Mouse (Mus musculus): ENCODE data around the gene Cdk19. TPM values are rescaled to one million over a fixed set of nuclear protein-coding genes. Genes with fewer than 3 reads are reported as not detected.

The Cdk19 gene
- polyA plus RNA-seq, 1 experiment from 2014 or later, result 7.2 TPM

- Histone ChIP-seq H3K36me3 (ENCODE audit: control insufficient read depth, insufficient read depth, low read length) (no peaks in the 10 kb centered on the region), H3K4me3 (ENCODE audit: low read depth, low read length) (no peak overlapping the region), H3K27ac (ENCODE audit: low read length) (no peak overlapping the region), H3K9me3 (replicated peaks; ENCODE audit: control insufficient read depth, low read length, poor library complexity, severe bottlenecking) (no peaks in the 10 kb centered on the region), H3K27me3 (ENCODE audit: control insufficient read depth, insufficient read depth, low read depth, low read length) (no peaks in the 10 kb centered on the region), H3K9ac (ENCODE audit: low read depth, low read length) (no peak overlapping the region), H3K4me2 (ENCODE audit: low read length) (no peak overlapping the region), H3K4me1 (ENCODE audit: control insufficient read depth, insufficient read depth, low read length) (no peaks in the 10 kb centered on the region)
- ATAC-seq, result no peak
- WGBS, result 85% methylated on average over 12 of the region's 12 CpGs
Observed at GRCm38 (mm10) chr10:40435402-40435801, 96.0 kb downstream of the Cdk19 start.

GRCm38 (mm10) chr10:40437117-40437516 lies 97.8 kb downstream of the Cdk19 start:
- Histone ChIP-seq H3K4me2 (ENCODE audit: low read length) (no peak overlapping the region), H3K4me1 (ENCODE audit: control insufficient read depth, insufficient read depth, low read length) (no peaks in the 10 kb centered on the region), H3K27ac (ENCODE audit: low read length) (no peak overlapping the region), H3K27me3 (ENCODE audit: control insufficient read depth, insufficient read depth, low read depth, low read length) (no peaks in the 10 kb centered on the region), H3K4me3 (ENCODE audit: low read depth, low read length) (no peak overlapping the region), H3K9ac (ENCODE audit: low read depth, low read length) (no peak overlapping the region), H3K36me3 (ENCODE audit: control insufficient read depth, insufficient read depth, low read length) (no peaks in the 10 kb centered on the region), H3K9me3 (replicated peaks; ENCODE audit: control insufficient read depth, low read length, poor library complexity, severe bottlenecking) (no peaks in the 10 kb centered on the region)
- ATAC-seq, result no peak
- 96% methylated on average over 3 of the region's 3 CpGs for WGBS

- Histone ChIP-seq H3K9ac (ENCODE audit: low read depth, low read length) (no peak overlapping the region), H3K36me3 (ENCODE audit: control insufficient read depth, insufficient read depth, low read length) (no peaks in the 10 kb centered on the region), H3K4me2 (ENCODE audit: low read length) (no peak overlapping the region), H3K4me3 (ENCODE audit: low read depth, low read length) (no peak overlapping the region), H3K9me3 (replicated peaks; ENCODE audit: control insufficient read depth, low read length, poor library complexity, severe bottlenecking) (no peaks in the 10 kb centered on the region), H3K4me1 (ENCODE audit: control insufficient read depth, insufficient read depth, low read length) (peaks cover 9% of the 10 kb centered on the region), H3K27ac (ENCODE audit: low read length) (no peak overlapping the region), H3K27me3 (ENCODE audit: control insufficient read depth, insufficient read depth, low read depth, low read length) (no peaks in the 10 kb centered on the region)
- WGBS, result 78% methylated on average over 10 of the region's 10 CpGs
- no peak for ATAC-seq
Observed at GRCm38 (mm10) chr10:40440740-40441139, 101.4 kb downstream of the Cdk19 start.

GRCm38 (mm10) chr10:40442076-40442475 lies 102.7 kb downstream of the Cdk19 start:
- no peak for ATAC-seq
- Histone ChIP-seq H3K4me3 (ENCODE audit: low read depth, low read length) (no peak overlapping the region), H3K27ac (ENCODE audit: low read length) (no peak overlapping the region), H3K4me1 (ENCODE audit: control insufficient read depth, insufficient read depth, low read length) (peaks cover 20% of the 10 kb centered on the region), H3K4me2 (ENCODE audit: low read length) (no peak overlapping the region), H3K27me3 (ENCODE audit: control insufficient read depth, insufficient read depth, low read depth, low read length) (no peaks in the 10 kb centered on the region), H3K36me3 (ENCODE audit: control insufficient read depth, insufficient read depth, low read length) (no peaks in the 10 kb centered on the region), H3K9ac (ENCODE audit: low read depth, low read length) (no peak overlapping the region), H3K9me3 (replicated peaks; ENCODE audit: control insufficient read depth, low read length, poor library complexity, severe bottlenecking) (no peaks in the 10 kb centered on the region)
- 67% methylated on average over 1 of the region's 1 CpGs for WGBS

- no peak overlapping the region for H3K27ac ChIP-seq (ENCODE audit: low read length)
- WGBS, result 13% methylated on average over 7 of the region's 7 CpGs
- ATAC-seq, result no peak
- H3K4me2 ChIP-seq (ENCODE audit: low read length), result no peak overlapping the region
- H3K36me3 ChIP-seq (ENCODE audit: control insufficient read depth, insufficient read depth, low read length), result no peaks in the 10 kb centered on the region
- no peaks in the 10 kb centered on the region for H3K27me3 ChIP-seq (ENCODE audit: control insufficient read depth, insufficient read depth, low read depth, low read length)
- peaks cover 32% of the 10 kb centered on the region for H3K4me1 ChIP-seq (ENCODE audit: control insufficient read depth, insufficient read depth, low read length)
- no peak overlapping the region for H3K4me3 ChIP-seq (ENCODE audit: low read depth, low read length)
- H3K9ac ChIP-seq (ENCODE audit: low read depth, low read length), result no peak overlapping the region
- H3K9me3 ChIP-seq (replicated peaks; ENCODE audit: control insufficient read depth, low read length, poor library complexity, severe bottlenecking), result no peaks in the 10 kb centered on the region
Observed at GRCm38 (mm10) chr10:40443371-40443770, 104.0 kb downstream of the Cdk19 start.

GRCm38 (mm10) chr10:40443806-40444357 lies 104.5 kb downstream of the Cdk19 start:
- 15% methylated on average over 6 of the region's 6 CpGs for WGBS
- Histone ChIP-seq H3K36me3 (ENCODE audit: control insufficient read depth, insufficient read depth, low read length) (no peaks in the 10 kb centered on the region), H3K9ac (ENCODE audit: low read depth, low read length) (no peak overlapping the region), H3K4me3 (ENCODE audit: low read depth, low read length) (no peak overlapping the region), H3K4me1 (ENCODE audit: control insufficient read depth, insufficient read depth, low read length) (peaks cover 32% of the 10 kb centered on the region), H3K27ac (ENCODE audit: low read length) (0 out of 2 replicates have a peak overlapping the region, but pooled peaks have one; percentile 17), H3K4me2 (ENCODE audit: low read length) (no peak overlapping the region), H3K27me3 (ENCODE audit: control insufficient read depth, insufficient read depth, low read depth, low read length) (no peaks in the 10 kb centered on the region), H3K9me3 (replicated peaks; ENCODE audit: control insufficient read depth, low read length, poor library complexity, severe bottlenecking) (no peaks in the 10 kb centered on the region)
- no peak for ATAC-seq

- 94% methylated on average over 4 of the region's 4 CpGs for WGBS
- H3K27ac ChIP-seq (ENCODE audit: low read length), result peak overlapping the region; percentile 13; the same call in 1 of the 2 replicates
- no peak for ATAC-seq
Observed at GRCm38 (mm10) chr10:40444586-40444985, 105.2 kb downstream of the Cdk19 start.

GRCm38 (mm10) chr10:40446088-40446604 lies 106.8 kb downstream of the Cdk19 start:
- H3K4me1 ChIP-seq (ENCODE audit: control insufficient read depth, insufficient read depth, low read length), result peaks cover 32% of the 10 kb centered on the region
- 35% methylated on average over 3 of the region's 3 CpGs for WGBS
- H3K4me2 ChIP-seq (ENCODE audit: low read length), result no peak overlapping the region
- H3K27ac ChIP-seq (ENCODE audit: low read length), result peak overlapping the region; percentile 78
- H3K36me3 ChIP-seq (ENCODE audit: control insufficient read depth, insufficient read depth, low read length), result no peaks in the 10 kb centered on the region
- peak; percentile 54 for ATAC-seq
- H3K27me3 ChIP-seq (ENCODE audit: control insufficient read depth, insufficient read depth, low read depth, low read length), result no peaks in the 10 kb centered on the region
- H3K9me3 ChIP-seq (replicated peaks; ENCODE audit: control insufficient read depth, low read length, poor library complexity, severe bottlenecking), result no peaks in the 10 kb centered on the region
- no peak overlapping the region for H3K4me3 ChIP-seq (ENCODE audit: low read depth, low read length)
- H3K9ac ChIP-seq (ENCODE audit: low read depth, low read length), result peak overlapping the region; percentile 25; the same call in 1 of the 2 replicates

More at GRCm38 (mm10) chr10:40444586-40444985, 105.2 kb downstream of the Cdk19 start:
- H3K9me3 ChIP-seq (replicated peaks; ENCODE audit: control insufficient read depth, low read length, poor library complexity, severe bottlenecking), result no peaks in the 10 kb centered on the region
- H3K4me3 ChIP-seq (ENCODE audit: low read depth, low read length), result no peak overlapping the region
- no peak overlapping the region for H3K9ac ChIP-seq (ENCODE audit: low read depth, low read length)
- peaks cover 32% of the 10 kb centered on the region for H3K4me1 ChIP-seq (ENCODE audit: control insufficient read depth, insufficient read depth, low read length)
- H3K27me3 ChIP-seq (ENCODE audit: control insufficient read depth, insufficient read depth, low read depth, low read length), result no peaks in the 10 kb centered on the region
- no peak overlapping the region for H3K4me2 ChIP-seq (ENCODE audit: low read length)
- H3K36me3 ChIP-seq (ENCODE audit: control insufficient read depth, insufficient read depth, low read length), result no peaks in the 10 kb centered on the region

- H3K36me3 ChIP-seq (ENCODE audit: control insufficient read depth, insufficient read depth, low read length), result no peaks in the 10 kb centered on the region
- WGBS, result 14% methylated on average over 3 of the region's 3 CpGs
- H3K27me3 ChIP-seq (ENCODE audit: control insufficient read depth, insufficient read depth, low read depth, low read length), result no peaks in the 10 kb centered on the region
- H3K4me2 ChIP-seq (ENCODE audit: low read length), result peak overlapping the region; percentile 25; the same call in 1 of the 2 replicates
- no peak overlapping the region for H3K4me3 ChIP-seq (ENCODE audit: low read depth, low read length)
- no peak overlapping the region for H3K27ac ChIP-seq (ENCODE audit: low read length)
- no peak overlapping the region for H3K9ac ChIP-seq (ENCODE audit: low read depth, low read length)
- no peaks in the 10 kb centered on the region for H3K9me3 ChIP-seq (replicated peaks; ENCODE audit: control insufficient read depth, low read length, poor library complexity, severe bottlenecking)
- peaks cover 32% of the 10 kb centered on the region for H3K4me1 ChIP-seq (ENCODE audit: control insufficient read depth, insufficient read depth, low read length)
- peak; percentile 73 for ATAC-seq
Observed at GRCm38 (mm10) chr10:40446630-40447029, 107.3 kb downstream of the Cdk19 start.

Measured in midbrain, embryonic 16.5 days (tissue).